Mouse (Mus musculus) lung, embryonic 16.5 days (tissue): ENCODE measurements at regions not wholly inside any gene's neighbourhood (a gene's known extent, or its start where the extent isn't known, plus 50 kb on each side); places are given as distances from the start of the nearest gene placed in this dataset.
"Not testable (repeated sequence)": the region's sequence is repeated elsewhere in the genome, so short reads cannot be mapped to it uniquely, and the experiment has no call there.

Experiments
- ATAC-seq: fragments of 200-750 bp; cut with Nextera tagmentation; 2 replicates; pipeline ENCODE4 v1.8.0; 2017; ENCODE audit warnings: low read depth, mild to moderate bottlenecking, moderate library complexity
- H3K27ac ChIP-seq: fragments of 300-500 bp; sonication (generic); 2 replicates; pipeline ENCODE4 v1.5.1; 2014; ENCODE audit warnings: mild to moderate bottlenecking, control low read depth, low read length
- H3K27me3 ChIP-seq: fragments of 300-500 bp; sonication (generic); 2 replicates; pipeline ENCODE4 v1.6.1; 2014; ENCODE audit warnings: low read depth, low read length, mixed read lengths; ENCODE audit not compliant: control insufficient read depth, insufficient read depth
- H3K36me3 ChIP-seq: fragments of 300-500 bp; sonication (generic); 2 replicates; pipeline ENCODE4 v1.6.1; 2014; ENCODE audit warnings: low read length; ENCODE audit not compliant: control insufficient read depth, insufficient read depth
- H3K4me1 ChIP-seq: fragments of 300-500 bp; sonication (generic); replicated peaks from 2 replicates; pipeline ENCODE4 v1.6.1; 2014; ENCODE audit warnings: low read length, mixed read lengths; ENCODE audit not compliant: control insufficient read depth, insufficient read depth
- H3K4me2 ChIP-seq: fragments of 300-500 bp; sonication (generic); 2 replicates; pipeline ENCODE4 v1.6.1; 2014; ENCODE audit warnings: low read depth, low read length, control low read depth
- H3K4me3 ChIP-seq: fragments of 300-500 bp; sonication (generic); 2 replicates; pipeline ENCODE4 v1.5.1; 2014; ENCODE audit warnings: mild to moderate bottlenecking, low read length, control low read depth
- H3K9ac ChIP-seq: fragments of 300-500 bp; sonication (generic); 2 replicates; pipeline ENCODE4 v1.6.1; 2014; ENCODE audit warnings: low read length, control low read depth
- H3K9me3 ChIP-seq: fragments of 300-500 bp; sonication (generic); 2 replicates; pipeline ENCODE4 v1.6.1; 2016; ENCODE audit warnings: low read length; ENCODE audit not compliant: control insufficient read depth
- WGBS: fragments of 180-500 bp; shearing (Covaris S2); extraction: QIAGEN DNeasy Blood & Tissue Kit; methylation state at CpG from one replicate; pipeline ENCODE4 v1.1.7; 2014; 5-methylcytosine and 5-hydroxymethylcytosine counted together

DNA sequence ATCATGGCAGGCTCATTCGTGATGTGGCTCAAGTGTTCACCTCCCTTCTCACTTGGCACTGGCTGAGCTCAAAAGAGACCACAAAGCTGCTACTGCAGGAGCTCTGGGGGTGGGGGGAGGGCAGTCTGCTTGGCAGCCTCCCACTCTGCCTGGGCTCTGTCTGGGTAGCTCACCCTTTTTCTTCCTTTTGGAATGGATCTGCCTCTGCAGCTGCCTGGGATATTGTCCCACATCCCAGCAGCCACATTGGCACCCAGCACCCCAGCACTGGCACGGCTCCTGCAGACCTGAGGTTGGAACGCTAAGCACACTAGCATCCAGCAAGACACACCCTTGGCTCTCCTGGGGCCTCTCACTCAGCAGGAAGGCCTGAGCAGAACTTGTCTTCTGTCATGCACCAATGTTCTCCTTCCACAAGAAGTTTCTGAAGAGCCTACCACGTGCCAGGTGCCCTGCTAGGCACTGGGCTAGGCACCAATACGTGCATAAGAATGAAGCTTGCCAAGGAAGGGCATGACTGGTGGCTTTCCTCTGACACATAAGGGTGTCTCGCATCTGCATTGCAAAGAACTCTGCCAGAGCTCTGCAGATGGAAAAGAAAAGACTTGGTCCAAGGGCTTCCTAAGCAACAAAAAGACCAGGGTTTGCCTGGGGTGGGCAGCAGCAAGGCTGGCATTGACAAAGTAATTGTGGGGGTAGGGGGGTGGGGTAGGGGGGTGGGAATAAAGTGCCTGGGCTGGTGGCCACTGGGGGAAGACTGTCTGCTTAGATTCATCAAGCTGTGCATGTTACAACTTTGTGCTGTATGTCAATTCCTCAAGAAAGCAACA lies 112.1 kb upstream of the Sipa1l1 start:
- not testable (repeated sequence) for H3K4me2 ChIP-seq, H3K27me3 ChIP-seq, H3K27ac ChIP-seq, H3K4me3 ChIP-seq, H3K36me3 ChIP-seq, H3K9me3 ChIP-seq, H3K9ac ChIP-seq, H3K4me1 ChIP-seq
- WGBS: no CpG with 5 or more reads among the region's 6 CpGs
- ATAC-seq: 0 out of 2 replicates have a peak, but pooled peaks have one; percentile 38

DNA sequence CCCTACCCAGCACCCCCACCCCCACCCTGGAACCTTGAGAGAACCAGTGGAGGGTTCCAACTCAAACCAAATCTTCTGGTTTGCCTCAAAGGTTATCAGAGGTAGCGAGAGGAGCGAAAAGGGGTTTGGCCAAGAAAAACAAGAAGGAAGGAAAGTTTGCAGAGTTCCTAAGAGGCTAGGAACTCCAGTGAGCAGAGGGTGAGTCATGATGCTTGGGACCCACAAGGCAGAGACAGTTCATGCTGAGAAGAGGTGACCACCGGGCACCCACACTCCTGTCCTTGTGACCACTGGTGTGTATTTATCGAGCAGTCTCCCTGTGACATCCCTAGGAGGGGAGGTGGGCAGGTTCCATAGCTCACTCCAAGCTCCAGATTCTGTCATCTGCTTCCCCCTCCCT lies 104.1 kb upstream of the Sipa1l1 start:
- Histone ChIP-seq H3K4me2 (no peak overlapping the region), H3K4me3 (no peak overlapping the region), H3K4me1 (no peaks in the 10 kb centered on the region), H3K27ac (no peak overlapping the region), H3K9me3 (0 out of 2 replicates have a peak, but pooled peaks cover 2% of the 10 kb centered on the region), H3K27me3 (no peaks in the 10 kb centered on the region), H3K36me3 (no peaks in the 10 kb centered on the region), H3K9ac (no peak overlapping the region)
- no peak for ATAC-seq
- 65% methylated on average over 4 of the region's 4 CpGs for WGBS

DNA sequence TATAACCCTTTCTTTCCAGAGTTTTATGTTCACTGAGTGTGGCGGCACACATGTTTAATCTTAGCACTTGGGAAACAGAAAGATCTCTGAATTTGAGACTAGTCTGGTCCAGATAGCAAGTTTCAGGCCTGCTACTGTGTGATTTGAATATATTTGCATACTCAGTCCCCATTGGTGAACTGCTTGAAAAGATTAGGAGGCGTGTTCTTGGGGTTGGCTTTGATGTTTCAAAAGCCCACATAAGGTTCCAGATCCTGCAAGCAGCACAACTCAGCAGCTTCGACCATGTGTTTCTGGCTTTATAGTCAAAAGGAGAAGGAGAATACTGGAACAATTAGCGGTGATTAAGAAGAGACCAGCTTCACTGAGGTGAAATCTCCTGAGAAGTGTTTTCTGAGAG lies 102.3 kb upstream of the Sipa1l1 start:
- Histone ChIP-seq H3K36me3 (no peaks in the 10 kb centered on the region), H3K9ac (no peak overlapping the region), H3K4me1 (no peaks in the 10 kb centered on the region), H3K27me3 (no peaks in the 10 kb centered on the region), H3K9me3 (0 out of 2 replicates have a peak, but pooled peaks cover 2% of the 10 kb centered on the region), H3K27ac (no peak overlapping the region), H3K4me2 (no peak overlapping the region), H3K4me3 (no peak overlapping the region)
- WGBS: 40% methylated on average over 4 of the region's 4 CpGs
- ATAC-seq: peak; percentile 66

DNA sequence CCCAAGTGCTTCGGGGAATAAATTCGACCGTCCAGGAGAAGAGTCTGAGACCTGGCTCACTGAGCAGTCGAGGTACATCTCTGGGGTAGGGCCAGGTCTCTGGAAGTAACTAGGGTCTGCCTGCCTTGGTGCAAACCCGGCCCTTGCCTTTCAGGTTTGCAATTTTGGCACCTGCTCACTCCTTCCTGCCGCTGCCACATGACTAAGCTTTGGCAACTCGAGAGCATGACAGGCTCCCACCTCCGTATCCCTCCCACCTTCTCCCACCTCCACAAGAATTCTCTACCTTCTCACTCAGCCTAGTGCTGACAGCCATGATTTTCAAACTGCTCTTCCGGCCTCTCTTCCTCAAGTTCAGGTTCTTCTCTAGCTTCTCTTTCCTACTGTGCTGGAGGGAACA lies 99.5 kb upstream of the Sipa1l1 start:
- ATAC-seq: no peak
- Histone ChIP-seq H3K9me3 (0 out of 2 replicates have a peak, but pooled peaks cover 2% of the 10 kb centered on the region), H3K4me2 (no peak overlapping the region), H3K36me3 (no peaks in the 10 kb centered on the region), H3K27me3 (no peaks in the 10 kb centered on the region), H3K9ac (no peak overlapping the region), H3K4me1 (no peaks in the 10 kb centered on the region), H3K27ac (no peak overlapping the region), H3K4me3 (no peak overlapping the region)
- 78% methylated on average over 9 of the region's 9 CpGs for WGBS

DNA sequence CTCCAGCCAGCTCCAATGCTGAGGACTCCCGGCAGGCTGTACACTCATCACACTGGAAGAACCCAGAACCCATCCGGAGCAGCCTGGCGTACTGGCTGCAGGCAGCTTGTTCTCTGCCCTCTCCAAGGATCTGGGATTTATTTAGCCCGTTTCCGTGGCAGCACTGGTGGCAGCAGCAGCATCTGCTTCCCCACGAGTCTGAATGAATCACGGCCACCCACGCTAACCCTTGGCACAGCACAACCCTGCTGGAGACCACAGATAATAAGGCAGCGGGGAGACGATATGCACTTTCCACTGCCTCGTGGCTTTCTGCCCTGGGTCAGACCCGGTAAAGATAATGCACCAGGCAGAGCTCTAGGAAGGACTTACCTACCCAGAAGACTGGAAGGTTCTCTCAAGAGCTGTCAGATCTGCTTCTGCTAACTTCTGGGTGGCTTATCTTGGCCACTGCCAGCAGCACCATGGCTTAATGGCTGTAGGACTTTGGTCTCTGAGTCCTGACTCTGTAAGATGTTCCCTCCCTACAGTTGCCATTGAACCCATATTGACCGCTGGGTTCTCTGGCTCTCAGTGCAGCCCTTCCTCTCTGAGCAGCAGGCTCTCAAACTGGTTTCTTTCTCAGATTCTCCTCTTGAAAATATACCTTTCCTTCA lies 96.2 kb upstream of the Sipa1l1 start:
- ATAC-seq: no peak
- Histone ChIP-seq H3K36me3 (no peaks in the 10 kb centered on the region), H3K9me3 (0 out of 2 replicates have a peak, but pooled peaks cover 2% of the 10 kb centered on the region), H3K4me3 (no peak overlapping the region), H3K27me3 (no peaks in the 10 kb centered on the region), H3K4me1 (no peaks in the 10 kb centered on the region), H3K9ac (no peak overlapping the region), H3K27ac (no peak overlapping the region), H3K4me2 (no peak overlapping the region)
- 61% methylated on average over 13 of the region's 13 CpGs for WGBS

DNA sequence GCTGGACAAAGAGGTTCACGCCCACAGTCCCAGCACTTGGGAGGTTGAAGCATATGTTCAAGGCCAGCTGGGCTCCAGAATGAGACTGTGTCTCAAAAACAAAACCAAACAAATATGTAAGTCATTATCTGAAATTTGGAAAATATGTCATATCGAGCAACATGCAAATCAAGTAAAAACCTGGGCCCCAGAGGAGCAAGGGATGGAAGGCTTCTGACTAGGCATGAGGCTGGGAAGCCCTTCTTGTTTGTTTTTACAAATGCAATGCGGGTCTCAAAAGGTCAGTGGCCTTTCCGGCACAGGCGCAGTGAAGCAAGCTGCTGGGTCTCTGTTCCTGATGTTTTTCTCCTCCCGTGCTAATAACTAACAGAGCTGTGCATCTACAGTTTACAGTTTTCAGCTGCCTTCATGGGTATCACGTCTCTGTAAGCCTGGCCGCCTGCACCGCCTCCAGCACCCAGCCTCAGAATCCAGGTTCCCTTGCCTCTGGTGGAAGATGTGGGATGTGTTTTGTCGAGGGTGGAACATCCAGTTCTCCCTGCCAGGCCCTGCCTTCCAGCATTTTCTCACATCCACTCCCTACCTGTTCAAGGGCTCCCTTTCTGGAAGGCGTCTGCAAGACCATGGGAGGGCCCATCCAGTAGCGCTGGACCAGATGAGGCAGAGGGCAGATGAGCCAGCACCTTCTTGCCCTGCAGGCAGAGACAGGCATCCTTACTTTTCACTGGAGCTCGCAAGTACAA lies 93.5 kb upstream of the Sipa1l1 start:
- H3K4me2 ChIP-seq: no peak overlapping the region
- no peaks in the 10 kb centered on the region for H3K4me1 ChIP-seq
- 51% methylated on average over 13 of the region's 13 CpGs for WGBS
- ATAC-seq: no peak
- H3K27ac ChIP-seq: no peak overlapping the region
- no peak overlapping the region for H3K4me3 ChIP-seq
- H3K36me3 ChIP-seq: no peaks in the 10 kb centered on the region
- no peaks in the 10 kb centered on the region for H3K9me3 ChIP-seq
- no peaks in the 10 kb centered on the region for H3K27me3 ChIP-seq
- H3K9ac ChIP-seq: no peak overlapping the region

DNA sequence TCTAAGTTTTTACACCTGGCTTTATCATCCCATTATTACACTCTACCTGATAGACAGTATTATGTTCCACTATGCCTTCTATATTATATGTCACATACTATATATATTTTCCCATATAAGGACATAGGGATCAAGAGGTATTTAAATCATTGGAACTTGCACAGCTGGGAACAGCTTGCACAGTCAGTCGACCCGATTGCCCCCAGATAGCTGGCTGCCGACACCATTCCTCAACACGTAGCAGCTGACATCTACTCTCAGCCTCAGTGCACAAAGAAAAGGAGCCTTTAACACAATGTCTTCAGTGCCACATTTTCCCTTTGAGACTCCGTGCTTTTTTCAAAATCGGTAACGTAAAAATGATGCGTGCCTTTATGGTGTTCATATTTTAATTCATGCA lies 92.4 kb upstream of the Sipa1l1 start:
- no peak overlapping the region for H3K9ac ChIP-seq
- WGBS: 51% methylated on average over 8 of the region's 8 CpGs
- no peaks in the 10 kb centered on the region for H3K4me1 ChIP-seq
- H3K4me3 ChIP-seq: no peak overlapping the region
- no peak overlapping the region for H3K27ac ChIP-seq
- no peaks in the 10 kb centered on the region for H3K36me3 ChIP-seq
- ATAC-seq: peak; percentile 41; the same call in 1 of the 2 replicates
- H3K9me3 ChIP-seq: no peaks in the 10 kb centered on the region
- H3K27me3 ChIP-seq: no peaks in the 10 kb centered on the region
- H3K4me2 ChIP-seq: no peak overlapping the region

DNA sequence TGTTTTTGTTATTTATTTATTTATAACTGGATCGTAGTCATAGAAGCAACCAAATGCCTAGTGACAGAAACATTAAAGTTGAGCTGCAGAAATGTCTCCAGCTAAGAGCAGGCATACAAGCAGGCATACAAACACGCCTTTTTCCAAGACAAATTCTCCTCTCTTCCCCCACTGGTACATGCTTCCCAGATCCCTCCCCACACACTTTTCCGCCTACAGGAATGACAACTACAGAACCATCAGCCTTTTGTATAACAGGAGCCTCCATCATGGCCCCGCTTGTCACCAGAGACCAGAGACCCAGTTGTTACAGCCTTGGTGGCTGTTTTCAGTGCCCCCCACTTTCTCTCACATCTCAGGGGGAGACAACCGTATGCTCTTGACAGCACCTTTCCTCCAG lies 91.2 kb upstream of the Sipa1l1 start:
- Histone ChIP-seq H3K36me3 (no peaks in the 10 kb centered on the region), H3K4me1 (no peaks in the 10 kb centered on the region), H3K9me3 (no peaks in the 10 kb centered on the region), H3K27ac (no peak overlapping the region), H3K4me2 (no peak overlapping the region), H3K4me3 (no peak overlapping the region), H3K9ac (no peak overlapping the region), H3K27me3 (no peaks in the 10 kb centered on the region)
- 85% methylated on average over 5 of the region's 5 CpGs for WGBS
- no peak for ATAC-seq

DNA sequence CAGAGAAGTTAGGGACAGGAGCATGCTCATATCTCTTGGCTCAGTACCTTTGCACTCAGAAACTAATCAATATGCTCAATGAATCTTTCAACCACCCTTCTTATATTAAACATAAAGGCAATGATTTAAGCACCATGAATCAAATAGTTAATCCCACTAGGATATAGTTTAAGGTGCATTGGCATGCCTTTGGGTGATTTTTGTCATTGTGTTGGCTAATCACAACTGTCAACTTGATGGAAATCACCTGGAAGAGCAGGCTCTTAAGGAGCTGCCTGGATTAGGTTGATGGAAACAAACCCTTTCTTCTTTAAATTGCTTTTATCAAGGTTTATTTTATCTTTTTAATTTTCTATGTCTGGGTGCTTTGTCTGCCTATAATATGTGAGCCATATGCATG lies 90.4 kb upstream of the Sipa1l1 start:
- no peak for ATAC-seq
- no peak overlapping the region for H3K27ac ChIP-seq
- H3K36me3 ChIP-seq: no peaks in the 10 kb centered on the region
- no peaks in the 10 kb centered on the region for H3K4me1 ChIP-seq
- H3K4me3 ChIP-seq: no peak overlapping the region
- H3K4me2 ChIP-seq: no peak overlapping the region
- no peaks in the 10 kb centered on the region for H3K27me3 ChIP-seq
- no peaks in the 10 kb centered on the region for H3K9me3 ChIP-seq
- no peak overlapping the region for H3K9ac ChIP-seq
